Mouse (Mus musculus) ovary, postnatal 36 days (tissue): ENCODE measurements around the gene Galnt18.

Experiments used
- DNase-seq: peaks from one replicate; pipeline ENCODE4 v3.0.0; 2022; ENCODE audit warnings: low spot score, mixed read lengths

The Galnt18 gene

DNA sequence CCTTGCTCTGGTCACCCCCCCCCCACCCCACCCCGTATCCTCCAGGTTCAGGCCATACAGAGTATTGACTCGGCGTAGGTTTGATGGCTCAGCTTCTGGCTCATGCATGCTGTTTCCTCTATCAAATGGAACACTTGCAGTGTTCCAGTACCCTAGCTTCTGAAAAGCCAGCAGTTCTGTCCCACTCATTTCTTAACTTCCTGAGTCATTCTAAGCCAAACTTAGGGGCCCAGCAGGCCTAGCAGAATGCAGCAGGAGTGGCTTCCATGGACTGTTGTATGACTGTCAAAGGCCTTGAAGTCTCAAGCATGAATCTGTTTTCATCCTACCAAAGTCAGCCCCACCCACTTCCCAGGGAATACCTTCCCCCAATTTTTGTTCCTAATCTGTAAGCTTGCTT is 296.5 kb downstream of the Galnt18 start:
- no peak for DNase-seq

GRCm38 (mm10) chr7:111467715-111468114 is 312.1 kb downstream of the Galnt18 start:
- no peak for DNase-seq

DNA sequence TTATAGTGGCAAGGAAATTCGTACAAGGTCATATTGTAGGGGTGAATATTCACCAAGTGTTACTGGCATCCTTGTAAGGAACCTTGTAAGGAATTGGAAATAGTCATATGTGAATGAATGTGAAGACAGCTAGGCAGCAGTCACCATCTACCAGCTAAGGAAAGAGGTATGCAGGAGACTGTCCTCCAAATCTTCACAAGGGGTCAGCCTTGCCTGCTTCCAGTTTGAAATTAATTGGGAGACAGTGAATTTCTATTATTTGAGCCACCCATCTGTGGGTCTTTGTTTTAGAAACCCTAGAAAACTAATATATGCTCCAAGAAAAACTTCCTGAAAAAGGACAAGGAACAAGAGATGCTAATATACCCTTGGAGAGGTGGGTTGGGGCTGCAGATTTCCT is 313.1 kb downstream of the Galnt18 start:
- no peak for DNase-seq

DNA sequence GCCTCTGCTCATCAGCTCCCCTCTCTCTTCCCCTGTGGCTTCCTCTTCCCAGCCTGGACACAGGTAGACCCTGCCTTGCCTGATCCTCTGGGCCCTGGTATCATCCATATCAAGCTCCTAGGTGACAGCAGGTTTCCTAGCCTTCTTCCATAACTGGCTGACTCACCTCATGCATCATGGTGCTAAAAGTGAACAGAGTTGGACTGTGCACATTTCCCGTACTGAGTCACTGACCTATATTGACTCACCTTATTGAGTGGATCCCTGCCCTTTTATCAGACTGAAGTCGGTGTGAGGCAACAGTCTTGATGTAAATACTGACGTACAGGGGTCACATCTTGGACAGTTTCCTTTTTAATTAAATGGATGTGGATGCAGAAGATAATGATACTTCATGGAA is 313.7 kb downstream of the Galnt18 start:
- no peak for DNase-seq

- DNase-seq: no peak
Measured at GRCm38 (mm10) chr7:111459716-111460115, 320.1 kb downstream of the Galnt18 start.

- DNase-seq: no peak
Measured at GRCm38 (mm10) chr7:111456007-111456406, 323.8 kb downstream of the Galnt18 start.

- no peak for DNase-seq
Measured at GRCm38 (mm10) chr7:111455541-111455940, 324.2 kb downstream of the Galnt18 start.

DNA sequence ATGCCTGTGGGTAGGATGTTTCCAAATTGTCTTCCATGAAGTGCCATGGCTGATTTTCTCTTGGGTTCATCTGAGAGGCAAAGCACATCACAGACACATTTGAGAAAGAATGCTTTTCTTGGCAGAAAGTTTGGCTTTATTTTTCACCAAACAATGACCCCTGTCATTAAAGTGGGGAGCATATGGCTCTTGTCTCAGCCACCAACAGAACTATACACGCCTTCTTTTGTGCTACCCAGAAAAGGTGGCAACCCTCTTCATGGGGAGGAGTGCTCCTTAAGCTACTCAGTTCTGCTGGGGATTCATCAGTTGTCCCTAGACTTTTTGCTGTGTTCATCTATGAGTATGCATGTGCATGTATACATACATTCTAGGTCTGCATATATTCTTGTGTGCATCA is 327.8 kb downstream of the Galnt18 start:
- DNase-seq: no peak

GRCm38 (mm10) chr7:111450286-111451095 is 329.3 kb downstream of the Galnt18 start:
- DNase-seq: no peak

DNA sequence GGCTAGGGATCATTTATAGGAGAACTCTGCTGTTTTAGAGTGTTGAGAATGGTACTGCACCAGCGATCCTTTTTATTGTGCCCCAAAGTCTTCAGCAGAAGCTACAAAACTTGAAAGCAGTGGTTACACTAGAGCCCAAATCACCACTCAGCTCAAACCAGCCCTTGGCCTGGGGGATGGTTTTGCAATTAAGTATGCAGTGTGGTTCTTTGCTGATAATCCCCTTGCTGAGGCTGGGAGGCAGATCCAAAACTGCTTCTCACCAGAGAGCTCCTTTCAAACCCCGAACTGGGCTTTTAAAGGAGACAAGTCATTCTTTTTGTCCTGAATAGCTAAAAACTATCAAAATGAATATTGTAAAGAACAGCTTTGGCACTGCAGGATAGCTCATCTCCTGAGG is 346.6 kb downstream of the Galnt18 start:
- no peak for DNase-seq

GRCm38 (mm10) chr7:111427392-111427791 is 352.4 kb downstream of the Galnt18 start:
- DNase-seq: no peak
